Mouse (Mus musculus): ENCODE measurements around the gene Grtp1. TPM values are rescaled to one million over a fixed set of nuclear protein-coding genes. Genes with fewer than 3 reads are reported as not detected.
A peak's percentile ranks its signal among the peaks of the same experiment; 100 is the strongest.

The Grtp1 gene
- polyA plus RNA-seq, 1 experiment, result 13.3 TPM

GRCm38 (mm10) chr8:13160691-13161090, 39.7 kb downstream of the Grtp1 start:
- TF ChIP-seq GATA1 (IDR thresholded peaks at IDR 0.05; ENCODE audit: low read length), result no peak

GRCm38 (mm10) chr8:13159377-13159881, 41.0 kb downstream of the Grtp1 start:
- TF ChIP-seq GATA1 (IDR thresholded peaks at IDR 0.05; ENCODE audit: low read length), result no peak

GRCm38 (mm10) chr8:13158718-13159376, 41.6 kb downstream of the Grtp1 start, which contains the start of gene Lamp1:
Gene Lamp1, plus strand, starts transcription at chr8:13159161.
- TF ChIP-seq GATA1 (IDR thresholded peaks at IDR 0.05; ENCODE audit: low read length), result no peak

- no peak for TF ChIP-seq GATA1 (IDR thresholded peaks at IDR 0.05; ENCODE audit: low read length)
Observed at GRCm38 (mm10) chr8:13156327-13157097, 43.9 kb downstream of the Grtp1 start.

- TF ChIP-seq GATA1 (IDR thresholded peaks at IDR 0.05; ENCODE audit: low read length), result no peak
Observed at GRCm38 (mm10) chr8:13155358-13155757, 45.1 kb downstream of the Grtp1 start.

- TF ChIP-seq GATA1 (IDR thresholded peaks at IDR 0.05; ENCODE audit: low read length), result no peak
Observed at GRCm38 (mm10) chr8:13154099-13154498, 46.3 kb downstream of the Grtp1 start.

- no peak for TF ChIP-seq GATA1 (IDR thresholded peaks at IDR 0.05; ENCODE audit: low read length)
Observed at GRCm38 (mm10) chr8:13150929-13151328, 49.5 kb downstream of the Grtp1 start.

- no peak for TF ChIP-seq GATA1 (IDR thresholded peaks at IDR 0.05; ENCODE audit: low read length)
Observed at GRCm38 (mm10) chr8:13149866-13150265, 50.6 kb downstream of the Grtp1 start.

GRCm38 (mm10) chr8:13149287-13149686, 51.1 kb downstream of the Grtp1 start:
- TF ChIP-seq GATA1 (IDR thresholded peaks at IDR 0.05; ENCODE audit: low read length), result no peak

GRCm38 (mm10) chr8:13148476-13148875, 51.9 kb downstream of the Grtp1 start:
- no peak for TF ChIP-seq GATA1 (IDR thresholded peaks at IDR 0.05; ENCODE audit: low read length)

GRCm38 (mm10) chr8:13141681-13142080, 58.7 kb downstream of the Grtp1 start:
- no peak for TF ChIP-seq GATA1 (IDR thresholded peaks at IDR 0.05; ENCODE audit: low read length)

- TF ChIP-seq GATA1 (IDR thresholded peaks at IDR 0.05; ENCODE audit: low read length), result no peak
Observed at GRCm38 (mm10) chr8:13139641-13140182, 60.7 kb downstream of the Grtp1 start.

- peak; percentile 9 for TF ChIP-seq GATA1 (IDR thresholded peaks at IDR 0.05; ENCODE audit: low read length)
Observed at GRCm38 (mm10) chr8:13124897-13125296, 75.5 kb downstream of the Grtp1 start.

- peak; percentile 99 for TF ChIP-seq GATA1 (IDR thresholded peaks at IDR 0.05; ENCODE audit: low read length)
Observed at GRCm38 (mm10) chr8:13122887-13123421, 77.5 kb downstream of the Grtp1 start.

Other genes starting within 250 kb of the Grtp1 start
- gene F7, start 174.6 kb downstream of the Grtp1 start, polyA plus RNA-seq (2012), result not detected in 2 replicates
- gene F10, start 163.3 kb downstream of the Grtp1 start, polyA plus RNA-seq (2012), result not detected in 2 replicates
- not detected in 2 replicates for gene Proz, start 139.7 kb downstream of the Grtp1 start, polyA plus RNA-seq (2012)
- 6.1 and 13.2 TPM in 2 replicates for gene Pcid2, start 95.2 kb downstream of the Grtp1 start, polyA plus RNA-seq (2012)
- 60.9 and 97.4 TPM in 2 replicates for gene Cul4a, start 95.0 kb downstream of the Grtp1 start, polyA plus RNA-seq (2012)
- gene Lamp1, start 41.5 kb downstream of the Grtp1 start, polyA plus RNA-seq (2012), result 153 and 221 TPM in 2 replicates
- gene Adprhl1, start 53.5 kb upstream of the Grtp1 start, polyA plus RNA-seq (2012), result 0.03 TPM in 1 of 2 replicates, not detected in the other
- gene Dcun1d2, start 87.5 kb upstream of the Grtp1 start, polyA plus RNA-seq (2012), result 2.4 and 4.0 TPM in 2 replicates
- 7.5 and 9.8 TPM in 2 replicates for gene Tmco3, start 87.6 kb upstream of the Grtp1 start, polyA plus RNA-seq (2012)
- gene Tfdp1, start 138.1 kb upstream of the Grtp1 start, polyA plus RNA-seq (2012), result 30.3 and 62.9 TPM in 2 replicates
- gene Atp4b, start 196.2 kb upstream of the Grtp1 start, polyA plus RNA-seq (2012), result not detected in 2 replicates
- not detected in 2 replicates for gene Grk1, start 204.5 kb upstream of the Grtp1 start, polyA plus RNA-seq (2012)
- not detected in 2 replicates for gene Tmem255b, start 234.6 kb upstream of the Grtp1 start, polyA plus RNA-seq (2012)

Measured in G1E-ER4 (cell line).